Mouse (Mus musculus): Measurements from ENCODE around the gene Nop53. TPM values are rescaled to one million over a fixed set of nuclear protein-coding genes. Genes with fewer than 3 reads are reported as not detected.

Gene Nop53
- polyA plus RNA-seq, 1 experiment, result 283 TPM

- Histone ChIP-seq H3K9ac (ENCODE audit: low read depth, poor library complexity, severe bottlenecking) (peak overlapping the region; percentile 10), H3K27me3 (ENCODE audit: control insufficient read depth, insufficient read depth, low read length, poor library complexity, severe bottlenecking) (no peaks in the 10 kb centered on the region), H3K9me3 (replicated peaks; ENCODE audit: control insufficient read depth, insufficient read depth, low read length, poor library complexity, severe bottlenecking) (no peaks in the 10 kb centered on the region), H3K4me1 (ENCODE audit: control insufficient read depth, insufficient read depth, low read length) (peaks cover 3% of the 10 kb centered on the region), H3K4me3 (ENCODE audit: low read depth, low read length) (peak overlapping the region; percentile 38), H3K36me3 (ENCODE audit: control insufficient read depth, insufficient read depth, low read length, poor library complexity, severe bottlenecking) (peaks cover 10% of the 10 kb centered on the region), H3K27ac (ENCODE audit: insufficient read depth, low read length) (no peak overlapping the region)
- TF ChIP-seq POLR2A (IDR thresholded peaks at IDR 0.05; ENCODE audit: insufficient read depth, low read length), result no peak
- TF ChIP-seq CTCF (IDR thresholded peaks at IDR 0.05; ENCODE audit: low read depth, low read length), result peak; percentile 78
- TF ChIP-seq EP300 (IDR thresholded peaks at IDR 0.05; ENCODE audit: insufficient read depth, low read depth, low read length), result no peak
Measured at GRCm38 (mm10) chr7:15948381-15948941, 2.6 kb upstream of the Nop53 start.

- TF ChIP-seq POLR2A (IDR thresholded peaks at IDR 0.05; ENCODE audit: insufficient read depth, low read length) (no peak), EP300 (IDR thresholded peaks at IDR 0.05; ENCODE audit: insufficient read depth, low read depth, low read length) (no peak), CTCF (IDR thresholded peaks at IDR 0.05; ENCODE audit: low read depth, low read length) (no peak)
- H3K36me3 ChIP-seq (ENCODE audit: control insufficient read depth, insufficient read depth, low read length, poor library complexity, severe bottlenecking), result peaks cover 16% of the 10 kb centered on the region
- no peaks in the 10 kb centered on the region for H3K27me3 ChIP-seq (ENCODE audit: control insufficient read depth, insufficient read depth, low read length, poor library complexity, severe bottlenecking)
- peak overlapping the region; percentile 38 for H3K4me3 ChIP-seq (ENCODE audit: low read depth, low read length)
- peak overlapping the region; percentile 45 for H3K27ac ChIP-seq (ENCODE audit: insufficient read depth, low read length)
- H3K9ac ChIP-seq (ENCODE audit: low read depth, poor library complexity, severe bottlenecking), result peak overlapping the region; percentile 10
- H3K4me1 ChIP-seq (ENCODE audit: control insufficient read depth, insufficient read depth, low read length), result peaks cover 3% of the 10 kb centered on the region
- H3K9me3 ChIP-seq (replicated peaks; ENCODE audit: control insufficient read depth, insufficient read depth, low read length, poor library complexity, severe bottlenecking), result no peaks in the 10 kb centered on the region
Measured at GRCm38 (mm10) chr7:15947653-15948260, 1.9 kb upstream of the Nop53 start.

GRCm38 (mm10) chr7:15945211-15945610 lies 663 bp downstream of the Nop53 start:
- 0 out of 2 replicates have a peak overlapping the region, but pooled peaks have one; percentile 17 for H3K27ac ChIP-seq (ENCODE audit: insufficient read depth, low read length)
- peak overlapping the region; percentile 93 for H3K9ac ChIP-seq (ENCODE audit: low read depth, poor library complexity, severe bottlenecking)
- H3K4me3 ChIP-seq (ENCODE audit: low read depth, low read length), result peak overlapping the region; percentile 86
- H3K36me3 ChIP-seq (ENCODE audit: control insufficient read depth, insufficient read depth, low read length, poor library complexity, severe bottlenecking), result peaks cover 41% of the 10 kb centered on the region
- no peaks in the 10 kb centered on the region for H3K9me3 ChIP-seq (replicated peaks; ENCODE audit: control insufficient read depth, insufficient read depth, low read length, poor library complexity, severe bottlenecking)
- H3K4me1 ChIP-seq (ENCODE audit: control insufficient read depth, insufficient read depth, low read length), result no peaks in the 10 kb centered on the region
- TF ChIP-seq EP300 (IDR thresholded peaks at IDR 0.05; ENCODE audit: insufficient read depth, low read depth, low read length), result no peak
- no peak for TF ChIP-seq POLR2A (IDR thresholded peaks at IDR 0.05; ENCODE audit: insufficient read depth, low read length)
- no peak for TF ChIP-seq CTCF (IDR thresholded peaks at IDR 0.05; ENCODE audit: low read depth, low read length)
- H3K27me3 ChIP-seq (ENCODE audit: control insufficient read depth, insufficient read depth, low read length, poor library complexity, severe bottlenecking), result no peaks in the 10 kb centered on the region

GRCm38 (mm10) chr7:15944311-15944710 lies 1.6 kb downstream of the Nop53 start:
- Histone ChIP-seq H3K36me3 (ENCODE audit: control insufficient read depth, insufficient read depth, low read length, poor library complexity, severe bottlenecking) (peaks cover 50% of the 10 kb centered on the region), H3K9me3 (replicated peaks; ENCODE audit: control insufficient read depth, insufficient read depth, low read length, poor library complexity, severe bottlenecking) (no peaks in the 10 kb centered on the region), H3K4me1 (ENCODE audit: control insufficient read depth, insufficient read depth, low read length) (no peaks in the 10 kb centered on the region), H3K9ac (ENCODE audit: low read depth, poor library complexity, severe bottlenecking) (0 out of 2 replicates have a peak overlapping the region, but pooled peaks have one; percentile 93), H3K27me3 (ENCODE audit: control insufficient read depth, insufficient read depth, low read length, poor library complexity, severe bottlenecking) (no peaks in the 10 kb centered on the region), H3K4me3 (ENCODE audit: low read depth, low read length) (no peak overlapping the region), H3K27ac (ENCODE audit: insufficient read depth, low read length) (no peak overlapping the region)
- TF ChIP-seq POLR2A (IDR thresholded peaks at IDR 0.05; ENCODE audit: insufficient read depth, low read length) (no peak), EP300 (IDR thresholded peaks at IDR 0.05; ENCODE audit: insufficient read depth, low read depth, low read length) (no peak), CTCF (IDR thresholded peaks at IDR 0.05; ENCODE audit: low read depth, low read length) (no peak)

- Histone ChIP-seq H3K9me3 (replicated peaks; ENCODE audit: control insufficient read depth, insufficient read depth, low read length, poor library complexity, severe bottlenecking) (no peaks in the 10 kb centered on the region), H3K4me3 (ENCODE audit: low read depth, low read length) (no peak overlapping the region), H3K4me1 (ENCODE audit: control insufficient read depth, insufficient read depth, low read length) (no peaks in the 10 kb centered on the region), H3K9ac (ENCODE audit: low read depth, poor library complexity, severe bottlenecking) (no peak overlapping the region), H3K27ac (ENCODE audit: insufficient read depth, low read length) (no peak overlapping the region), H3K36me3 (ENCODE audit: control insufficient read depth, insufficient read depth, low read length, poor library complexity, severe bottlenecking) (peaks cover 68% of the 10 kb centered on the region), H3K27me3 (ENCODE audit: control insufficient read depth, insufficient read depth, low read length, poor library complexity, severe bottlenecking) (no peaks in the 10 kb centered on the region)
- TF ChIP-seq EP300 (IDR thresholded peaks at IDR 0.05; ENCODE audit: insufficient read depth, low read depth, low read length), result no peak
Measured at GRCm38 (mm10) chr7:15938621-15939020, 7.3 kb downstream of the Nop53 start.

GRCm38 (mm10) chr7:15937491-15937890 lies 8.4 kb downstream of the Nop53 start:
- no peak overlapping the region for H3K4me3 ChIP-seq (ENCODE audit: low read depth, low read length)
- no peaks in the 10 kb centered on the region for H3K4me1 ChIP-seq (ENCODE audit: control insufficient read depth, insufficient read depth, low read length)
- no peak for TF ChIP-seq EP300 (IDR thresholded peaks at IDR 0.05; ENCODE audit: insufficient read depth, low read depth, low read length)
- no peak for TF ChIP-seq POLR2A (IDR thresholded peaks at IDR 0.05; ENCODE audit: insufficient read depth, low read length)
- TF ChIP-seq CTCF (IDR thresholded peaks at IDR 0.05; ENCODE audit: low read depth, low read length), result no peak
- no peak overlapping the region for H3K27ac ChIP-seq (ENCODE audit: insufficient read depth, low read length)
- no peaks in the 10 kb centered on the region for H3K27me3 ChIP-seq (ENCODE audit: control insufficient read depth, insufficient read depth, low read length, poor library complexity, severe bottlenecking)
- H3K9ac ChIP-seq (ENCODE audit: low read depth, poor library complexity, severe bottlenecking), result no peak overlapping the region
- no peaks in the 10 kb centered on the region for H3K9me3 ChIP-seq (replicated peaks; ENCODE audit: control insufficient read depth, insufficient read depth, low read length, poor library complexity, severe bottlenecking)
- H3K36me3 ChIP-seq (ENCODE audit: control insufficient read depth, insufficient read depth, low read length, poor library complexity, severe bottlenecking), result peaks cover 57% of the 10 kb centered on the region
